Mouse (Mus musculus) lung, embryonic 16.5 days (tissue): ENCODE measurements around the gene Tmem132d. TPM values are rescaled to one million over a fixed set of nuclear protein-coding genes. Genes with fewer than 3 reads are reported as not detected.

ENCODE experiments used
- ATAC-seq: fragments of 200-750 bp; cut with Nextera tagmentation; 2 replicates; pipeline ENCODE4 v1.8.0; 2017; ENCODE audit warnings: low read depth, mild to moderate bottlenecking, moderate library complexity
- H3K27ac ChIP-seq: fragments of 300-500 bp; sonication (generic); 2 replicates; pipeline ENCODE4 v1.5.1; 2014; ENCODE audit warnings: mild to moderate bottlenecking, control low read depth, low read length
- H3K27me3 ChIP-seq: fragments of 300-500 bp; sonication (generic); 2 replicates; pipeline ENCODE4 v1.6.1; 2014; ENCODE audit warnings: low read depth, low read length, mixed read lengths; ENCODE audit not compliant: control insufficient read depth, insufficient read depth
- H3K36me3 ChIP-seq: fragments of 300-500 bp; sonication (generic); 2 replicates; pipeline ENCODE4 v1.6.1; 2014; ENCODE audit warnings: low read length; ENCODE audit not compliant: control insufficient read depth, insufficient read depth
- H3K4me1 ChIP-seq: fragments of 300-500 bp; sonication (generic); replicated peaks from 2 replicates; pipeline ENCODE4 v1.6.1; 2014; ENCODE audit warnings: low read length, mixed read lengths; ENCODE audit not compliant: control insufficient read depth, insufficient read depth
- H3K4me2 ChIP-seq: fragments of 300-500 bp; sonication (generic); 2 replicates; pipeline ENCODE4 v1.6.1; 2014; ENCODE audit warnings: low read depth, low read length, control low read depth
- H3K4me3 ChIP-seq: fragments of 300-500 bp; sonication (generic); 2 replicates; pipeline ENCODE4 v1.5.1; 2014; ENCODE audit warnings: mild to moderate bottlenecking, low read length, control low read depth
- H3K9ac ChIP-seq: fragments of 300-500 bp; sonication (generic); 2 replicates; pipeline ENCODE4 v1.6.1; 2014; ENCODE audit warnings: low read length, control low read depth
- H3K9me3 ChIP-seq: fragments of 300-500 bp; sonication (generic); 2 replicates; pipeline ENCODE4 v1.6.1; 2016; ENCODE audit warnings: low read length; ENCODE audit not compliant: control insufficient read depth
- WGBS: fragments of 180-500 bp; shearing (Covaris S2); extraction: QIAGEN DNeasy Blood & Tissue Kit; methylation state at CpG from one replicate; pipeline ENCODE4 v1.1.7; 2014; 5-methylcytosine and 5-hydroxymethylcytosine counted together
- polyA plus RNA-seq: library from polyadenylated mRNA; unstranded; fragments of >200 nt; fragmentation: Nextera tagmentation; extraction: Ambion mirVana; gene quantifications from 2 replicates; pipeline ENCODE4 v1.2.1, GENCODE M21; 2015

Gene Tmem132d
- polyA plus RNA-seq, 1 experiment from 2014 or later, result 0.98 TPM

- H3K4me1 ChIP-seq, result no peaks in the 10 kb centered on the region
- no peak overlapping the region for H3K4me2 ChIP-seq
- WGBS, result 69% methylated on average over 5 of the region's 5 CpGs
- no peak overlapping the region for H3K9ac ChIP-seq
- no peaks in the 10 kb centered on the region for H3K27me3 ChIP-seq
- H3K4me3 ChIP-seq, result no peak overlapping the region
- no peak for ATAC-seq
- H3K27ac ChIP-seq, result no peak overlapping the region
- peaks cover 5% of the 10 kb centered on the region; the same call in 1 of the 2 replicates for H3K9me3 ChIP-seq
- H3K36me3 ChIP-seq, result no peaks in the 10 kb centered on the region
These were observed 321.2 kb downstream of the Tmem132d start for GRCm38 (mm10) chr5:128111664-128112063.

- Histone ChIP-seq H3K4me1 (no peaks in the 10 kb centered on the region), H3K9ac (no peak overlapping the region), H3K27ac (no peak overlapping the region), H3K4me2 (no peak overlapping the region), H3K36me3 (no peaks in the 10 kb centered on the region), H3K9me3 (0 out of 2 replicates have a peak, but pooled peaks cover 6% of the 10 kb centered on the region), H3K4me3 (no peak overlapping the region), H3K27me3 (no peaks in the 10 kb centered on the region)
- ATAC-seq, result no peak
- 71% methylated on average over 8 of the region's 8 CpGs for WGBS
These were observed 330.3 kb downstream of the Tmem132d start for GRCm38 (mm10) chr5:128102556-128102955.

- Histone ChIP-seq H3K9ac (no peak overlapping the region), H3K27me3 (no peaks in the 10 kb centered on the region), H3K4me1 (no peaks in the 10 kb centered on the region), H3K27ac (no peak overlapping the region), H3K4me2 (no peak overlapping the region), H3K36me3 (no peaks in the 10 kb centered on the region), H3K4me3 (no peak overlapping the region), H3K9me3 (0 out of 2 replicates have a peak, but pooled peaks cover 6% of the 10 kb centered on the region)
- no peak for ATAC-seq
- WGBS, result 73% methylated on average over 5 of the region's 5 CpGs
These were observed 332.5 kb downstream of the Tmem132d start for GRCm38 (mm10) chr5:128100331-128100730.

- Histone ChIP-seq H3K9me3 (0 out of 2 replicates have a peak, but pooled peaks cover 6% of the 10 kb centered on the region), H3K4me2 (no peak overlapping the region), H3K9ac (no peak overlapping the region), H3K27ac (no peak overlapping the region), H3K4me3 (no peak overlapping the region), H3K27me3 (no peaks in the 10 kb centered on the region), H3K4me1 (no peaks in the 10 kb centered on the region), H3K36me3 (no peaks in the 10 kb centered on the region)
- ATAC-seq, result no peak
- WGBS, result 84% methylated on average over 2 of the region's 2 CpGs
These were observed 333.4 kb downstream of the Tmem132d start for GRCm38 (mm10) chr5:128099439-128099838.

GRCm38 (mm10) chr5:128090578-128090977, 342.3 kb downstream of the Tmem132d start:
- no peak overlapping the region for H3K9ac ChIP-seq
- no peak for ATAC-seq
- no peaks in the 10 kb centered on the region for H3K4me1 ChIP-seq
- H3K4me3 ChIP-seq, result no peak overlapping the region
- no peaks in the 10 kb centered on the region for H3K27me3 ChIP-seq
- WGBS, result 74% methylated on average over 5 of the region's 5 CpGs
- H3K9me3 ChIP-seq, result no peaks in the 10 kb centered on the region
- no peak overlapping the region for H3K27ac ChIP-seq
- no peak overlapping the region for H3K4me2 ChIP-seq
- no peaks in the 10 kb centered on the region for H3K36me3 ChIP-seq

- Histone ChIP-seq H3K36me3 (no peaks in the 10 kb centered on the region), H3K4me2 (no peak overlapping the region), H3K9ac (no peak overlapping the region), H3K4me3 (no peak overlapping the region), H3K9me3 (no peaks in the 10 kb centered on the region), H3K27me3 (no peaks in the 10 kb centered on the region), H3K27ac (no peak overlapping the region), H3K4me1 (no peaks in the 10 kb centered on the region)
- WGBS, result 62% methylated on average over 5 of the region's 5 CpGs
- ATAC-seq, result no peak
These were observed 357.4 kb downstream of the Tmem132d start for GRCm38 (mm10) chr5:128075456-128075855.

- Histone ChIP-seq H3K27me3 (no peaks in the 10 kb centered on the region), H3K4me2 (no peak overlapping the region), H3K9ac (no peak overlapping the region), H3K27ac (no peak overlapping the region), H3K4me1 (no peaks in the 10 kb centered on the region), H3K9me3 (peaks cover 2% of the 10 kb centered on the region; the same call in 1 of the 2 replicates), H3K4me3 (no peak overlapping the region), H3K36me3 (no peaks in the 10 kb centered on the region)
- WGBS, result 78% methylated on average over 2 of the region's 2 CpGs
- ATAC-seq, result no peak
These were observed 360.3 kb downstream of the Tmem132d start for GRCm38 (mm10) chr5:128072616-128073015.

- Histone ChIP-seq H3K4me3 (no peak overlapping the region), H3K36me3 (no peaks in the 10 kb centered on the region), H3K27me3 (no peaks in the 10 kb centered on the region), H3K4me1 (no peaks in the 10 kb centered on the region), H3K27ac (no peak overlapping the region), H3K9me3 (no peaks in the 10 kb centered on the region), H3K4me2 (no peak overlapping the region), H3K9ac (no peak overlapping the region)
- ATAC-seq, result no peak
- 77% methylated on average over 9 of the region's 9 CpGs for WGBS
These were observed 391.1 kb downstream of the Tmem132d start for GRCm38 (mm10) chr5:128041781-128042180.

- Histone ChIP-seq H3K9ac (no peak overlapping the region), H3K36me3 (no peaks in the 10 kb centered on the region), H3K27me3 (no peaks in the 10 kb centered on the region), H3K9me3 (no peaks in the 10 kb centered on the region), H3K4me1 (no peaks in the 10 kb centered on the region), H3K4me2 (no peak overlapping the region), H3K4me3 (no peak overlapping the region), H3K27ac (no peak overlapping the region)
- WGBS, result 82% methylated on average over 6 of the region's 6 CpGs
- ATAC-seq, result no peak
These were observed 392.8 kb downstream of the Tmem132d start for GRCm38 (mm10) chr5:128040036-128040435.

- Histone ChIP-seq H3K4me2 (no peak overlapping the region), H3K4me1 (no peaks in the 10 kb centered on the region), H3K9me3 (no peaks in the 10 kb centered on the region), H3K27me3 (no peaks in the 10 kb centered on the region), H3K36me3 (no peaks in the 10 kb centered on the region), H3K9ac (no peak overlapping the region), H3K27ac (no peak overlapping the region), H3K4me3 (no peak overlapping the region)
- 47% methylated on average over 2 of the region's 2 CpGs for WGBS
- no peak for ATAC-seq
These were observed 405.8 kb downstream of the Tmem132d start for GRCm38 (mm10) chr5:128027076-128027475.
